In the genomic region with DNA sequence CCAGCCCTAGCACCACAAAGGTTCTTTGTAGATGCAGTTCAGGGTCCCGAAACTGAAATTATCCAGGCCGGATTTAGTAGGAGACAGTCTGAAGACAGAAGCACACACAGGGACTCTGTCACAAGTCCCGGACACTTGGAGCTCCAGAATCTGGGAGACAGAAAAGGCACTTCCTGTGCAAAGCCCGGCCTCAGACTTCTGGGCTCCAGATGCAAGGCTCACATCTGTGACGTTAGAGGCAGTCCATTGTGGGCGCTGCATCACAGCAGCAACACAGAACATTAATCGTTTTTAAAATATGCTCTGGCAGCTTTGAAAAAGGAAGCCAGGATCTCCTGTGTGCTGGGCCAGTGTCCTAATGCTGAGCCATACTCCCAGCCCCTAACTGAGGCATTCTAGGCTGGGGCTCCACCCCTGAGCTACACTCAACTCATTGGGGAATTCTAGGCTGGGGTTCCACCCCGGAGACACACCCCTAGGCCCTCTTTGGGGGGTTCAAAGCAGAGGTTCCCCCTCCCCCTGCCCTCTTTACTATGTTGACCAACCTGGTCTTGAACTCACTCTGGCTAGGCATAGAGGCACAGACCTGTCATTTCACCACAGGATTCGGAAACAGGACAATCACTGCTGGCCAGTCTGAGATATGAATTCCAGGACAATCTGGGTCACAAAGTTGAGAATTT, we compare ENCODE assay signal across 8 mouse cellular contexts. TPM values are rescaled to one million over a fixed set of nuclear protein-coding genes. Genes with fewer than 3 reads are reported as not detected.
DNase-seq lines count a peak whose midpoint lies in the region; ATAC-seq lines count a peak whose summit lies in the region.

No protein-coding gene starts in this region.

- no peaks in the 10 kb centered on the region for H3K9me3 ChIP-seq in heart, embryonic 15.5 days (replicated peaks)
- H3K9me3 ChIP-seq in midbrain, embryonic 12.5 days: no peaks in the 10 kb centered on the region

- ATAC-seq in CD4-positive, CD25-positive, alpha-beta regulatory T cell, adult 4 months: no peak
- ATAC-seq in heart, embryonic 15.5 days (replicated peaks; ENCODE audit: insufficient number of reproducible peaks, insufficient read depth, low FRiP score, low read depth): no peak
- ATAC-seq in midbrain, embryonic 12.5 days (ENCODE audit: low FRiP score, low read depth): no peak

- peak overlapping the region; percentile 76 for H3K9ac ChIP-seq in heart, embryonic 15.5 days
- H3K9ac ChIP-seq in midbrain, embryonic 12.5 days (replicated peaks): peak overlapping the region; percentile 78

- H3K27ac ChIP-seq in heart, embryonic 15.5 days: peak overlapping the region; percentile 100
- H3K27ac ChIP-seq in midbrain, embryonic 12.5 days (replicated peaks): peak overlapping the region; percentile 99

- peaks cover 5% of the 10 kb centered on the region; the same call in 1 of the 2 replicates for H3K36me3 ChIP-seq in heart, embryonic 15.5 days
- H3K36me3 ChIP-seq in midbrain, embryonic 12.5 days: peaks cover 7% of the 10 kb centered on the region

- H3K27me3 ChIP-seq in heart, embryonic 15.5 days: no peaks in the 10 kb centered on the region
- H3K27me3 ChIP-seq in midbrain, embryonic 12.5 days: no peaks in the 10 kb centered on the region

- H3K4me3 ChIP-seq in heart, embryonic 15.5 days: peak overlapping the region; percentile 97; the same call in 1 of the 2 replicates
- peak overlapping the region; percentile 99 for H3K4me3 ChIP-seq in midbrain, embryonic 12.5 days

- peaks cover 41% of the 10 kb centered on the region for H3K4me1 ChIP-seq in heart, embryonic 15.5 days (replicated peaks)
- peaks cover 43% of the 10 kb centered on the region for H3K4me1 ChIP-seq in midbrain, embryonic 12.5 days

- H3K4me2 ChIP-seq in heart, embryonic 15.5 days: peak overlapping the region; percentile 84
- peak overlapping the region; percentile 100 for H3K4me2 ChIP-seq in midbrain, embryonic 12.5 days (replicated peaks)

- WGBS in heart, embryonic 15.5 days: 38% methylated on average over 9 of the region's 9 CpGs
- 62% methylated on average over 9 of the region's 9 CpGs for WGBS in midbrain, embryonic 12.5 days

- peak; percentile 55 for DNase-seq in CD4-positive, CD25-positive, alpha-beta regulatory T cell, adult 2 months (ENCODE audit: low read depth, low spot score)
- DNase-seq in adrenal gland, postnatal 10 days: peak; percentile 44
- peak; percentile 82 for DNase-seq in kidney, postnatal 14 days
- DNase-seq in retina, postnatal 1 day: no peak
- no peak for DNase-seq in urinary bladder, postnatal 25 days (ENCODE audit: low spot score)

RNA-seq across cellular contexts. Expression of gene Ptbp1, which starts 2.0 kb away (rescaled TPM):
- polyA plus RNA-seq in CD4-positive, CD25-positive, alpha-beta regulatory T cell, adult 4 months (2017; shearing (Covaris generic)): 100 to 1,000 TPM; 103 to 274 TPM
- total RNA-seq in adrenal gland, postnatal 10 days (2021): 100 to 1,000 TPM; 267 to 270 TPM
- polyA plus RNA-seq in heart, embryonic 15.5 days (2015; fragmentation: Nextera tagmentation; extraction: Ambion mirVana): 89.6 and 162 TPM in 2 replicates
- 202 TPM in 2 replicates for polyA plus RNA-seq in midbrain, embryonic 12.5 days (2016; fragmentation: Nextera tagmentation; extraction: Ambion mirVana)

RNA-seq across cellular contexts. Expression of gene Prtn3, which starts 22.0 kb away (rescaled TPM):
- not detected for polyA plus RNA-seq in CD4-positive, CD25-positive, alpha-beta regulatory T cell, adult 4 months (2017; shearing (Covaris generic))
- total RNA-seq in adrenal gland, postnatal 10 days (2021): 1 to 10 TPM; 1.5 to 2.8 TPM
- 1.1 and 3.0 TPM in 2 replicates for polyA plus RNA-seq in heart, embryonic 15.5 days (2015; fragmentation: Nextera tagmentation; extraction: Ambion mirVana)
- 14.3 and 16.7 TPM in 2 replicates for polyA plus RNA-seq in midbrain, embryonic 12.5 days (2016; fragmentation: Nextera tagmentation; extraction: Ambion mirVana)

RNA-seq across cellular contexts. Expression of gene Plppr3, which starts 22.2 kb away (rescaled TPM):
- 1 to 10 TPM; 2.1 to 4.5 TPM for polyA plus RNA-seq in CD4-positive, CD25-positive, alpha-beta regulatory T cell, adult 4 months (2017; shearing (Covaris generic))
- total RNA-seq in adrenal gland, postnatal 10 days (2021): 1 to 10 TPM; 3.4 to 4.3 TPM
- 8.6 and 15.3 TPM in 2 replicates for polyA plus RNA-seq in heart, embryonic 15.5 days (2015; fragmentation: Nextera tagmentation; extraction: Ambion mirVana)
- 296 and 302 TPM in 2 replicates for polyA plus RNA-seq in midbrain, embryonic 12.5 days (2016; fragmentation: Nextera tagmentation; extraction: Ambion mirVana)

RNA-seq across cellular contexts. Expression of gene Misp, which starts 31.5 kb away (rescaled TPM):
- polyA plus RNA-seq in CD4-positive, CD25-positive, alpha-beta regulatory T cell, adult 4 months (2017; shearing (Covaris generic)): under 1 TPM in 1 of 2 experiments, not detected in 1; 0.27 TPM
- total RNA-seq in adrenal gland, postnatal 10 days (2021): under 1 TPM in 1 of 2 experiments, not detected in 1; 0.27 TPM
- polyA plus RNA-seq in heart, embryonic 15.5 days (2015; fragmentation: Nextera tagmentation; extraction: Ambion mirVana): 0.81 and 1.3 TPM in 2 replicates
- polyA plus RNA-seq in midbrain, embryonic 12.5 days (2016; fragmentation: Nextera tagmentation; extraction: Ambion mirVana): 0.94 and 1.0 TPM in 2 replicates

RNA-seq across cellular contexts. Expression of gene Elane, which starts 33.8 kb away (rescaled TPM):
- not detected for polyA plus RNA-seq in CD4-positive, CD25-positive, alpha-beta regulatory T cell, adult 4 months (2017; shearing (Covaris generic))
- total RNA-seq in adrenal gland, postnatal 10 days (2021): 1 to 10 TPM; 2.1 to 2.3 TPM
- polyA plus RNA-seq in heart, embryonic 15.5 days (2015; fragmentation: Nextera tagmentation; extraction: Ambion mirVana): 0.25 and 2.0 TPM in 2 replicates
- not detected in 2 replicates for polyA plus RNA-seq in midbrain, embryonic 12.5 days (2016; fragmentation: Nextera tagmentation; extraction: Ambion mirVana)

Comparison
In these comparisons a context has a peak if more than half of its experiments do, and no peak if none do; other contexts are left out.
1. DNase-seq: peak in CD4-positive, CD25-positive, alpha-beta regulatory T cell, adult 2 months (single experiment), adrenal gland, postnatal 10 days (single experiment) and kidney, postnatal 14 days (single experiment); none in retina, postnatal 1 day (single experiment) and urinary bladder, postnatal 25 days (single experiment).
2. RNA of gene Plppr3, which starts 22.2 kb away (polyA plus RNA-seq): 296 to 302 TPM in midbrain, embryonic 12.5 days; 8.6 to 15.3 TPM in heart, embryonic 15.5 days and 2.1 to 4.5 TPM in CD4-positive, CD25-positive, alpha-beta regulatory T cell, adult 4 months; every median in the first group is over 10 times any median in the second.